Mouse (Mus musculus): Measurements from ENCODE around the gene Tmem220. TPM values are rescaled to one million over a fixed set of nuclear protein-coding genes. Genes with fewer than 3 reads are reported as not detected.

Tmem220 gene
- 7.0 and 9.3 TPM in 2 replicates for polyA plus RNA-seq (2015; fragmentation: Nextera tagmentation; extraction: Ambion mirVana)

- TF ChIP-seq CTCF (IDR thresholded peaks at IDR 0.05; ENCODE audit: low read depth) = peak; percentile 90
- peak; percentile 96 for ATAC-seq
- peak within 1 kb of the TSS; percentile 77 for H3K4me2 ChIP-seq (replicated peaks; ENCODE audit: low read depth)
- no peak within 1 kb of the TSS for H3K27ac ChIP-seq (ENCODE audit: low read depth, low read length)
- H3K4me1 ChIP-seq (replicated peaks; ENCODE audit: control insufficient read depth, insufficient read depth, low read length) = no peaks in the 10 kb centered on the region; the same call in 1 of the 2 replicates
- H3K4me3 ChIP-seq (ENCODE audit: low read depth, low read length) = peak within 1 kb of the TSS; percentile 55
- H3K9ac ChIP-seq (ENCODE audit: low read depth, low read length) = peak within 1 kb of the TSS; percentile 53
- no peaks in the 10 kb centered on the region for H3K36me3 ChIP-seq (ENCODE audit: control insufficient read depth, insufficient read depth)
- no peaks in the 10 kb centered on the region for H3K9me3 ChIP-seq (ENCODE audit: control insufficient read depth)
- no peaks in the 10 kb centered on the region for H3K27me3 ChIP-seq (replicated peaks; ENCODE audit: control insufficient read depth, insufficient read depth, low read length)
- under 1% methylated on average over 35 of the region's 35 CpGs for WGBS
These were observed at the start of gene Tmem220 for GRCm38 (mm10) chr11:67024867-67025477. Tmem220 (plus strand) TSS chr11:67025154.

GRCm38 (mm10) chr11:66975606-66976330 lies 49.2 kb upstream of the Tmem220 start:
- H3K9ac ChIP-seq (ENCODE audit: low read depth, low read length) = no peak overlapping the region
- no peak for ATAC-seq
- no peak overlapping the region for H3K27ac ChIP-seq (ENCODE audit: low read depth, low read length)
- H3K36me3 ChIP-seq (ENCODE audit: control insufficient read depth, insufficient read depth) = no peaks in the 10 kb centered on the region
- WGBS = 87% methylated on average over 7 of the region's 7 CpGs
- H3K4me3 ChIP-seq (ENCODE audit: low read depth, low read length) = no peak overlapping the region
- H3K4me2 ChIP-seq (replicated peaks; ENCODE audit: low read depth) = no peak overlapping the region
- H3K9me3 ChIP-seq (ENCODE audit: control insufficient read depth) = 0 out of 2 replicates have a peak, but pooled peaks cover 6% of the 10 kb centered on the region
- H3K4me1 ChIP-seq (replicated peaks; ENCODE audit: control insufficient read depth, insufficient read depth, low read length) = no peaks in the 10 kb centered on the region
- no peaks in the 10 kb centered on the region for H3K27me3 ChIP-seq (replicated peaks; ENCODE audit: control insufficient read depth, insufficient read depth, low read length)
- no peak for TF ChIP-seq CTCF (IDR thresholded peaks at IDR 0.05; ENCODE audit: low read depth)

DNA sequence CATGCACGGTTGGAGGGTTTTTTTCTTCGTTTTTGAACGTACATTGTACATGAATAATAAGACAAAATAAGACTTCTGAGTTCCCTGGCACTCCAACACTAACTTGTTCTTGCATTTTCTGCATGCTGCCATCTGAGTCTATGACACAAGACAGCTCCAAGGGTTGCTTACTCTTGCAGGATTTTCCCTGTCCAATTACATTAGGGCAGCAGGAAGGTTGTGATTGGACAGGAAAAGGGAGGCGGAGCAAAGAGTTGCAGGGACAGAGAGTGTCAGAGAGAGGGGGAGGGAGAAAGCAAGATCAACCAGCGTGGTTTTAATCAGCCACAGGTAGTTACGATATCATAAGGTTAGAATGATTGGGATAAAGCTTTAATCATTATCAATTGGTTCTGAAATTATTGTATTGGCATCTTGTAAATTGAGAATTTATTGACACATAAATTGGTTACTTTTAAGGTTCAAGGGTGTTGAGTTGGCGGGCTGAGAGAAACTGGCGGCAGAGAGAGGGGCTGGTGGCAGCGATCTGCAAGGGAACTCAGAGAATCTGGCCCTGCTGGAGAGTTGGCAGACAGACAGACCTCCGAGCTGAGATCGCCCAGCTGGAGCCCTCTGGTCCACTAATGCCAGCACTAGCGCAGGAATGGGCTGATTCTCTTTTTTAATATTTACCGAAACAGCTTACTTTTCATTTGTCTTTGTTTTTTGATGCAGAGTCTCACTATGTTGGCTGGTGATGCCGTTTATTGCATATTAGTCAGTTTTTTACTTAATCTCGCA lies 43.4 kb upstream of the Tmem220 start:
- 79% methylated on average over 15 of the region's 15 CpGs for WGBS
- Histone ChIP-seq H3K9me3 (ENCODE audit: control insufficient read depth) (no peaks in the 10 kb centered on the region), H3K36me3 (ENCODE audit: control insufficient read depth, insufficient read depth) (no peaks in the 10 kb centered on the region), H3K9ac (ENCODE audit: low read depth, low read length) (no peak overlapping the region), H3K27me3 (replicated peaks; ENCODE audit: control insufficient read depth, insufficient read depth, low read length) (no peaks in the 10 kb centered on the region), H3K4me3 (ENCODE audit: low read depth, low read length) (no peak overlapping the region), H3K4me1 (replicated peaks; ENCODE audit: control insufficient read depth, insufficient read depth, low read length) (no peaks in the 10 kb centered on the region), H3K4me2 (replicated peaks; ENCODE audit: low read depth) (no peak overlapping the region), H3K27ac (ENCODE audit: low read depth, low read length) (no peak overlapping the region)
- no peak for ATAC-seq
- no peak for TF ChIP-seq CTCF (IDR thresholded peaks at IDR 0.05; ENCODE audit: low read depth)

- peak; percentile 76 for ATAC-seq
- no peaks in the 10 kb centered on the region for H3K27me3 ChIP-seq (replicated peaks; ENCODE audit: control insufficient read depth, insufficient read depth, low read length)
- H3K9me3 ChIP-seq (ENCODE audit: control insufficient read depth) = no peaks in the 10 kb centered on the region
- no peak overlapping the region for H3K9ac ChIP-seq (ENCODE audit: low read depth, low read length)
- 30% methylated on average over 6 of the region's 6 CpGs for WGBS
- H3K27ac ChIP-seq (ENCODE audit: low read depth, low read length) = no peak overlapping the region
- no peak overlapping the region for H3K4me2 ChIP-seq (replicated peaks; ENCODE audit: low read depth)
- no peaks in the 10 kb centered on the region for H3K36me3 ChIP-seq (ENCODE audit: control insufficient read depth, insufficient read depth)
- H3K4me1 ChIP-seq (replicated peaks; ENCODE audit: control insufficient read depth, insufficient read depth, low read length) = no peaks in the 10 kb centered on the region
- TF ChIP-seq CTCF (IDR thresholded peaks at IDR 0.05; ENCODE audit: low read depth) = peak; percentile 89
- no peak overlapping the region for H3K4me3 ChIP-seq (ENCODE audit: low read depth, low read length)
These were observed 42.2 kb upstream of the Tmem220 start for GRCm38 (mm10) chr11:66982794-66983193.

GRCm38 (mm10) chr11:66983422-66984164 lies 41.4 kb upstream of the Tmem220 start:
- Histone ChIP-seq H3K27ac (ENCODE audit: low read depth, low read length) (0 out of 2 replicates have a peak overlapping the region, but pooled peaks have one; percentile 9), H3K27me3 (replicated peaks; ENCODE audit: control insufficient read depth, insufficient read depth, low read length) (no peaks in the 10 kb centered on the region), H3K4me1 (replicated peaks; ENCODE audit: control insufficient read depth, insufficient read depth, low read length) (no peaks in the 10 kb centered on the region), H3K36me3 (ENCODE audit: control insufficient read depth, insufficient read depth) (no peaks in the 10 kb centered on the region), H3K4me2 (replicated peaks; ENCODE audit: low read depth) (no peak overlapping the region), H3K4me3 (ENCODE audit: low read depth, low read length) (no peak overlapping the region), H3K9ac (ENCODE audit: low read depth, low read length) (no peak overlapping the region), H3K9me3 (ENCODE audit: control insufficient read depth) (no peaks in the 10 kb centered on the region)
- WGBS = 60% methylated on average over 11 of the region's 11 CpGs
- ATAC-seq = no peak
- no peak for TF ChIP-seq CTCF (IDR thresholded peaks at IDR 0.05; ENCODE audit: low read depth)
